Mouse (Mus musculus): ENCODE measurements around the gene Sccpdh. TPM values are rescaled to one million over a fixed set of nuclear protein-coding genes. Genes with fewer than 3 reads are reported as not detected.

Sccpdh gene
- polyA plus RNA-seq, 1 experiment: 75.0 TPM

- Histone ChIP-seq H3K4me3 (ENCODE audit: insufficient read depth, low read length) (no peak overlapping the region), H3K4me1 (ENCODE audit: control insufficient read depth, insufficient read depth, low read length) (no peaks in the 10 kb centered on the region), H3K27ac (ENCODE audit: insufficient read depth, low read length) (no peak overlapping the region)
- TF ChIP-seq POLR2A (IDR thresholded peaks at IDR 0.05; ENCODE audit: extremely low read depth, insufficient read depth, low read length) (no peak), CTCF (IDR thresholded peaks at IDR 0.05; ENCODE audit: extremely low read depth, insufficient read depth, low read length) (no peak)
Measured at GRCm38 (mm10) chr1:179687305-179687704, 19.3 kb downstream of the Sccpdh start.

GRCm38 (mm10) chr1:179687966-179688365 lies 20.0 kb downstream of the Sccpdh start:
- TF ChIP-seq CTCF (IDR thresholded peaks at IDR 0.05; ENCODE audit: extremely low read depth, insufficient read depth, low read length) (no peak), POLR2A (IDR thresholded peaks at IDR 0.05; ENCODE audit: extremely low read depth, insufficient read depth, low read length) (no peak)
- Histone ChIP-seq H3K27ac (ENCODE audit: insufficient read depth, low read length) (no peak overlapping the region), H3K4me3 (ENCODE audit: insufficient read depth, low read length) (no peak overlapping the region), H3K4me1 (ENCODE audit: control insufficient read depth, insufficient read depth, low read length) (no peaks in the 10 kb centered on the region)

GRCm38 (mm10) chr1:179688415-179688814 lies 20.4 kb downstream of the Sccpdh start:
- H3K4me1 ChIP-seq (ENCODE audit: control insufficient read depth, insufficient read depth, low read length): no peaks in the 10 kb centered on the region
- TF ChIP-seq CTCF (IDR thresholded peaks at IDR 0.05; ENCODE audit: extremely low read depth, insufficient read depth, low read length): no peak
- TF ChIP-seq POLR2A (IDR thresholded peaks at IDR 0.05; ENCODE audit: extremely low read depth, insufficient read depth, low read length): no peak
- H3K4me3 ChIP-seq (ENCODE audit: insufficient read depth, low read length): no peak overlapping the region
- H3K27ac ChIP-seq (ENCODE audit: insufficient read depth, low read length): no peak overlapping the region

GRCm38 (mm10) chr1:179688914-179689313 lies 20.9 kb downstream of the Sccpdh start:
- H3K4me1 ChIP-seq (ENCODE audit: control insufficient read depth, insufficient read depth, low read length): no peaks in the 10 kb centered on the region
- no peak overlapping the region for H3K27ac ChIP-seq (ENCODE audit: insufficient read depth, low read length)
- no peak for TF ChIP-seq POLR2A (IDR thresholded peaks at IDR 0.05; ENCODE audit: extremely low read depth, insufficient read depth, low read length)
- TF ChIP-seq CTCF (IDR thresholded peaks at IDR 0.05; ENCODE audit: extremely low read depth, insufficient read depth, low read length): no peak
- H3K4me3 ChIP-seq (ENCODE audit: insufficient read depth, low read length): no peak overlapping the region

GRCm38 (mm10) chr1:179689479-179689878 lies 21.5 kb downstream of the Sccpdh start:
- no peaks in the 10 kb centered on the region for H3K4me1 ChIP-seq (ENCODE audit: control insufficient read depth, insufficient read depth, low read length)
- no peak for TF ChIP-seq CTCF (IDR thresholded peaks at IDR 0.05; ENCODE audit: extremely low read depth, insufficient read depth, low read length)
- no peak for TF ChIP-seq POLR2A (IDR thresholded peaks at IDR 0.05; ENCODE audit: extremely low read depth, insufficient read depth, low read length)
- H3K4me3 ChIP-seq (ENCODE audit: insufficient read depth, low read length): no peak overlapping the region
- H3K27ac ChIP-seq (ENCODE audit: insufficient read depth, low read length): no peak overlapping the region

GRCm38 (mm10) chr1:179704150-179704549 lies 36.1 kb downstream of the Sccpdh start:
- H3K4me1 ChIP-seq (ENCODE audit: control insufficient read depth, insufficient read depth, low read length): peaks cover 5% of the 10 kb centered on the region
- no peak overlapping the region for H3K27ac ChIP-seq (ENCODE audit: insufficient read depth, low read length)
- no peak overlapping the region for H3K4me3 ChIP-seq (ENCODE audit: insufficient read depth, low read length)
- TF ChIP-seq POLR2A (IDR thresholded peaks at IDR 0.05; ENCODE audit: extremely low read depth, insufficient read depth, low read length): no peak
- TF ChIP-seq CTCF (IDR thresholded peaks at IDR 0.05; ENCODE audit: extremely low read depth, insufficient read depth, low read length): no peak

GRCm38 (mm10) chr1:179705154-179705553 lies 37.1 kb downstream of the Sccpdh start:
- peak overlapping the region; percentile 71; the same call in 1 of the 2 replicates for H3K27ac ChIP-seq (ENCODE audit: insufficient read depth, low read length)
- no peak for TF ChIP-seq POLR2A (IDR thresholded peaks at IDR 0.05; ENCODE audit: extremely low read depth, insufficient read depth, low read length)
- TF ChIP-seq CTCF (IDR thresholded peaks at IDR 0.05; ENCODE audit: extremely low read depth, insufficient read depth, low read length): no peak
- no peak overlapping the region for H3K4me3 ChIP-seq (ENCODE audit: insufficient read depth, low read length)
- H3K4me1 ChIP-seq (ENCODE audit: control insufficient read depth, insufficient read depth, low read length): peaks cover 8% of the 10 kb centered on the region

- no peak overlapping the region for H3K27ac ChIP-seq (ENCODE audit: insufficient read depth, low read length)
- no peak overlapping the region for H3K4me3 ChIP-seq (ENCODE audit: insufficient read depth, low read length)
- TF ChIP-seq POLR2A (IDR thresholded peaks at IDR 0.05; ENCODE audit: extremely low read depth, insufficient read depth, low read length) (no peak), CTCF (IDR thresholded peaks at IDR 0.05; ENCODE audit: extremely low read depth, insufficient read depth, low read length) (no peak)
- peaks cover 8% of the 10 kb centered on the region for H3K4me1 ChIP-seq (ENCODE audit: control insufficient read depth, insufficient read depth, low read length)
Measured at GRCm38 (mm10) chr1:179709390-179709789, 41.4 kb downstream of the Sccpdh start.

GRCm38 (mm10) chr1:179710739-179711138 lies 42.7 kb downstream of the Sccpdh start:
- Histone ChIP-seq H3K4me1 (ENCODE audit: control insufficient read depth, insufficient read depth, low read length) (peaks cover 5% of the 10 kb centered on the region), H3K27ac (ENCODE audit: insufficient read depth, low read length) (no peak overlapping the region), H3K4me3 (ENCODE audit: insufficient read depth, low read length) (no peak overlapping the region)
- TF ChIP-seq POLR2A (IDR thresholded peaks at IDR 0.05; ENCODE audit: extremely low read depth, insufficient read depth, low read length) (no peak), CTCF (IDR thresholded peaks at IDR 0.05; ENCODE audit: extremely low read depth, insufficient read depth, low read length) (no peak)

- Histone ChIP-seq H3K4me3 (ENCODE audit: insufficient read depth, low read length) (no peak overlapping the region), H3K4me1 (ENCODE audit: control insufficient read depth, insufficient read depth, low read length) (peaks cover 5% of the 10 kb centered on the region), H3K27ac (ENCODE audit: insufficient read depth, low read length) (no peak overlapping the region)
- no peak for TF ChIP-seq POLR2A (IDR thresholded peaks at IDR 0.05; ENCODE audit: extremely low read depth, insufficient read depth, low read length)
- TF ChIP-seq CTCF (IDR thresholded peaks at IDR 0.05; ENCODE audit: extremely low read depth, insufficient read depth, low read length): no peak
Measured at GRCm38 (mm10) chr1:179712658-179713057, 44.6 kb downstream of the Sccpdh start.
